Mouse (Mus musculus) adrenal gland, postnatal 10 days (tissue): ENCODE measurements at regions not wholly inside any gene's neighbourhood (a gene's known extent, or its start where the extent isn't known, plus 50 kb on each side); places are given as distances from the start of the nearest gene placed in this dataset.
"Not testable (repeated sequence)": the region's sequence is repeated elsewhere in the genome, so short reads cannot be mapped to it uniquely, and the experiment has no call there.

Experiments
- DNase-seq: peaks from one replicate; pipeline ENCODE4 v3.0.0; 2021; ENCODE audit warnings: mixed read lengths

DNA sequence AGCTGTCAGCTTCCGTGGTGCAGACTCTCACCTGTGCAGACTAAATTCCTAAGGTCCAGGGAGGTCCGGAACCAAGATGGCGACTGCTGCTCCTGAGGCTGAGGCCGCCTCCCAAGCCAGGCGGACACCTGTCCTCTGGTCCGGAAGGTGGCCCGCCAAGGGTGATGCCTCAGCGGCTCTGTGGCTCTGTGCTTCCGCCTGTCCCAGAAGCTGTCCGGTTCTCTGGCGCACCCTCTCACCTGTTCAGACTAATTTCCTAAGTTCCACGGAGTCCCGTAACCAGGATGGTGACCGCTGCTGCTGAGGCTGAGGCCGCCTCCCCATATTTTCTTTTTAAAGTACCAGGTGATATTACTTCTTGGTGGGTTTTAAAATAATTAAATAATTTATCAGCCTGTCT is 65.4 kb upstream of the B3galnt2 start:
- DNase-seq, result not testable (repeated sequence)

DNA sequence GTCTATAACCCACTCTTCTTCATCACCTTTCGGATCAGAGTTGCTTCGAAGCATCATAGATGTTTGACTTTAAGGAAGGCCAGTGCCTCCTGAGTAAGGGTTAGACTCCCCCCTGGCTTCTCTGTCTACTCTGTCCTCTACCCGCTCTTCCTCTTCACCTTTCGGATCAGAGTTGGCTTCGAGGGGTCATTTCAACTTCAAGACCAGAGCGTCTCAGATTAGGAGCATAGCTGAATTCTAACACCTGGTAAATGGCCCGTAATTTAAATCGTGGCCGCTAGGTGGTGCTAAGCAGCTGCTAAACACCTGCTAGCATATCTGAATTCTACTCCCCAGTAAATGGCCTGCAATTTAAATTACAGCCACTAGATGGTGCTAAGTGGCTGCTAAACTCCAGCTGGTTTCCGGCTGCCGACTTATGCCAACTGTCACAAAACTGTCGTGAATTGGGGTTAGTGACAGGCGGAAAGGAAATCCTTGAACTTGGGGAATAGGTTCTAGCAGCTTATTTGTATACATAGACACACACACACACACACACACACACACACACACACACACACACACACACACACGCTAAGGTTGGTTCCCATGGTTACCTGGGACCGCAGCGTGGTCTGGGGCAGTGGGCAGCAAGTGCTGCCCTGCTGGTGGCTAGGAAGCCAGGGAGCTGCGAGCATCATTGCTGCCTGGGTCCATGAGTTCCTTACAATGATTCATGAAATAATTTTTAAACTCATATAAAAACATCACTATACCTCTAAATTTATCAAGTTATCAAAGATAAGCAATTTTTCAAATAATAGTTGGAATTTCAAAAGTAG is 64.8 kb upstream of the B3galnt2 start:
- DNase-seq, result peak; percentile 95

DNA sequence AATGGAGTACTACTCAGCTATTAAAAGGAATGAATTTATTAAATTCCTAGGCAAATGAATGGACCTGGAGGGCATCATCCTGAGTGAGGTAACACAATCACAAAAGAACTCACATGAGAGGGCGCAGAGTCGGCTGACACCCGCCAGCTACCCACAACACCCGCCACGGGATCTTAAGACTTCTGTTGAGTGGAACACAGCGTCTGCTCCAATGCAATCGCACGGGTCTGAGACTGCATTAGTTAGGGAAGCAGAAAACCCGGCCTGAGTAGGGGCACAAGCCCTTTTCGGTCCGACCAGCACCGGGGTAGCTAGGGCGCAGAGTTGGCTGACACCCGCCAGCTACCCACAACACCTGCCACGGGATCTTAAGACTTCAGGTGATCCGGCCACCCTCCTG is 52.1 kb upstream of the B3galnt2 start:
- not testable (repeated sequence) for DNase-seq
